Comparison of ENCODE assay signal across 8 mouse cellular contexts in genomic region chr5:88884101-88884500, GRCm38 (mm10). TPM values are rescaled to one million over a fixed set of nuclear protein-coding genes. Genes with fewer than 3 reads are reported as not detected.
DNase-seq lines count a peak whose midpoint lies in the region; ATAC-seq and TF ChIP-seq lines count a peak whose summit lies in the region.

No protein-coding gene starts in this region.

- TF ChIP-seq CTCF in intestine, postnatal 0 days (IDR thresholded peaks at IDR 0.05; ENCODE audit: low read depth): peak; percentile 80
- TF ChIP-seq CTCF in ES-Bruce4 (IDR thresholded peaks at IDR 0.05; ENCODE audit: low read depth, low read length): peak; percentile 24
- TF ChIP-seq CTCF in liver, postnatal 0 days (IDR thresholded peaks at IDR 0.05; ENCODE audit: low read depth): peak; percentile 68
- peak; percentile 19; the same call in 1 of the 2 replicates for TF ChIP-seq CTCF in small intestine, adult 2 months (IDR thresholded peaks at IDR 0.05; ENCODE audit: extremely low read depth, insufficient read length, insufficient replicate concordance, low read depth, low read length)

- no peak overlapping the region for H3K27ac ChIP-seq in intestine, postnatal 0 days (ENCODE audit: low read depth, low read length)
- H3K27ac ChIP-seq in intestine, embryonic 16.5 days (ENCODE audit: low read length): no peak overlapping the region
- H3K27ac ChIP-seq in ES-Bruce4 (ENCODE audit: insufficient read depth, low read length): no peak overlapping the region
- H3K27ac ChIP-seq in liver, postnatal 0 days (ENCODE audit: low read depth): no peak overlapping the region
- H3K27ac ChIP-seq in small intestine, adult 2 months (ENCODE audit: insufficient read depth, low read depth, low read length): no peak overlapping the region

- no peak for TF ChIP-seq EP300 in ES-Bruce4 (IDR thresholded peaks at IDR 0.05; ENCODE audit: insufficient read depth, low read depth, low read length)
- no peak for TF ChIP-seq EP300 in liver, postnatal 0 days (IDR thresholded peaks at IDR 0.05; ENCODE audit: low read depth)

- no peak for TF ChIP-seq POLR2A in ES-Bruce4 (IDR thresholded peaks at IDR 0.05; ENCODE audit: insufficient read depth, low read length)
- no peak for TF ChIP-seq POLR2A in small intestine, adult 2 months (IDR thresholded peaks at IDR 0.05; ENCODE audit: low read depth, low read length)

- no peaks in the 10 kb centered on the region for H3K27me3 ChIP-seq in intestine, postnatal 0 days (replicated peaks; ENCODE audit: control insufficient read depth, insufficient read depth, low read length)
- H3K27me3 ChIP-seq in intestine, embryonic 16.5 days (replicated peaks; ENCODE audit: control insufficient read depth, insufficient read depth, low read length): no peaks in the 10 kb centered on the region
- peaks cover 13% of the 10 kb centered on the region for H3K27me3 ChIP-seq in ES-Bruce4 (ENCODE audit: control insufficient read depth, insufficient read depth, low read length, poor library complexity, severe bottlenecking)
- H3K27me3 ChIP-seq in liver, postnatal 0 days (ENCODE audit: insufficient read depth, low read length): peaks cover 19% of the 10 kb centered on the region
- no peaks in the 10 kb centered on the region for H3K27me3 ChIP-seq in small intestine, adult 2 months (ENCODE audit: control insufficient read depth, insufficient read depth, low read length)

- H3K36me3 ChIP-seq in intestine, postnatal 0 days (ENCODE audit: control insufficient read depth, insufficient read depth): no peaks in the 10 kb centered on the region
- no peaks in the 10 kb centered on the region for H3K36me3 ChIP-seq in intestine, embryonic 16.5 days (ENCODE audit: control insufficient read depth, insufficient read depth, low read length)
- no peaks in the 10 kb centered on the region for H3K36me3 ChIP-seq in ES-Bruce4 (ENCODE audit: control insufficient read depth, insufficient read depth, low read length, poor library complexity, severe bottlenecking)
- no peaks in the 10 kb centered on the region for H3K36me3 ChIP-seq in liver, postnatal 0 days (replicated peaks; ENCODE audit: insufficient read depth, low read length)
- no peaks in the 10 kb centered on the region for H3K36me3 ChIP-seq in small intestine, adult 2 months (ENCODE audit: control insufficient read depth, insufficient read depth, low read length)

- H3K9ac ChIP-seq in intestine, postnatal 0 days (ENCODE audit: low read depth, low read length): no peak overlapping the region
- no peak overlapping the region for H3K9ac ChIP-seq in intestine, embryonic 16.5 days (ENCODE audit: low read depth, low read length)
- H3K9ac ChIP-seq in ES-Bruce4 (ENCODE audit: low read depth, poor library complexity, severe bottlenecking): no peak overlapping the region
- no peak overlapping the region for H3K9ac ChIP-seq in liver, postnatal 0 days (replicated peaks)

- ATAC-seq in intestine, postnatal 0 days: no peak
- no peak for ATAC-seq in intestine, embryonic 16.5 days
- ATAC-seq in cerebellum, adult (ENCODE audit: insufficient number of reproducible peaks, low FRiP score, low TSS enrichment): 0 out of 2 replicates have a peak, but pooled peaks have one; percentile 42
- ATAC-seq in granulocyte monocyte progenitor cell, adult 5-6 weeks (replicated peaks; ENCODE audit: poor library complexity, severe bottlenecking): peak; percentile 24; the same call in 1 of the 2 replicates
- ATAC-seq in liver, postnatal 0 days: no peak

- 15% methylated on average over 3 of the region's 3 CpGs for WGBS in intestine, postnatal 0 days
- WGBS in intestine, embryonic 16.5 days: 20% methylated on average over 3 of the region's 3 CpGs
- 15% methylated on average over 3 of the region's 3 CpGs for WGBS in liver, postnatal 0 days (ENCODE audit: insufficient replicate concordance)
- 17% methylated on average over 3 of the region's 3 CpGs for WGBS in small intestine, adult 2 months

- DNase-seq in liver, postnatal 0 days: peak; percentile 41
- DNase-seq in ovary, adult 18-20 months (ENCODE audit: low spot score): no peak

- H3K4me3 ChIP-seq in intestine, postnatal 0 days (ENCODE audit: low read depth, low read length): no peak overlapping the region
- H3K4me3 ChIP-seq in intestine, embryonic 16.5 days (ENCODE audit: low read length): no peak overlapping the region
- H3K4me3 ChIP-seq in ES-Bruce4 (ENCODE audit: low read depth, low read length): no peak overlapping the region
- H3K4me3 ChIP-seq in liver, postnatal 0 days (ENCODE audit: low read depth, low read length): no peak overlapping the region
- H3K4me3 ChIP-seq in small intestine, adult 2 months (ENCODE audit: low read depth, low read length): no peak overlapping the region

- no peak overlapping the region for H3K4me2 ChIP-seq in intestine, postnatal 0 days (replicated peaks; ENCODE audit: low read depth)
- no peak overlapping the region for H3K4me2 ChIP-seq in intestine, embryonic 16.5 days (ENCODE audit: low read depth, low read length)
- no peak overlapping the region for H3K4me2 ChIP-seq in liver, postnatal 0 days (ENCODE audit: low read depth, low read length)

- no peaks in the 10 kb centered on the region for H3K4me1 ChIP-seq in intestine, postnatal 0 days (replicated peaks; ENCODE audit: control insufficient read depth, insufficient read depth, low read length)
- no peaks in the 10 kb centered on the region for H3K4me1 ChIP-seq in intestine, embryonic 16.5 days (ENCODE audit: control insufficient read depth, insufficient read depth, low read length)
- H3K4me1 ChIP-seq in ES-Bruce4 (ENCODE audit: control insufficient read depth, insufficient read depth, low read length): no peaks in the 10 kb centered on the region
- 0 out of 2 replicates have a peak, but pooled peaks cover 2% of the 10 kb centered on the region for H3K4me1 ChIP-seq in liver, postnatal 0 days (ENCODE audit: insufficient read depth)
- no peaks in the 10 kb centered on the region; the same call in 1 of the 2 replicates for H3K4me1 ChIP-seq in small intestine, adult 2 months (ENCODE audit: control insufficient read depth, insufficient read depth, insufficient read length, low read length)

- no peaks in the 10 kb centered on the region for H3K9me3 ChIP-seq in intestine, postnatal 0 days (ENCODE audit: control insufficient read depth)
- H3K9me3 ChIP-seq in intestine, embryonic 16.5 days (ENCODE audit: control insufficient read depth, low read length): no peaks in the 10 kb centered on the region
- H3K9me3 ChIP-seq in ES-Bruce4 (replicated peaks; ENCODE audit: control insufficient read depth, insufficient read depth, low read length, poor library complexity, severe bottlenecking): no peaks in the 10 kb centered on the region
- H3K9me3 ChIP-seq in liver, postnatal 0 days (ENCODE audit: low read length): no peaks in the 10 kb centered on the region

RNA-seq across cellular contexts. Expression of gene Slc4a4, which starts 2.5 kb away (rescaled TPM):
- 4.6 and 5.4 TPM in 2 replicates for polyA plus RNA-seq in intestine, postnatal 0 days (2015; fragmentation: Nextera tagmentation; extraction: Ambion mirVana)
- polyA plus RNA-seq in intestine, embryonic 16.5 days (2015; fragmentation: Nextera tagmentation; extraction: Ambion mirVana): 2.4 and 2.6 TPM in 2 replicates
- 8.3 and 8.5 TPM in 2 replicates for polyA plus RNA-seq in ES-Bruce4 (2011; ENCODE audit: insufficient read depth, insufficient read length, low read depth, missing spikeins)
- not detected in 2 replicates for total RNA-seq in granulocyte monocyte progenitor cell, adult 5-6 weeks (2014; fragmentation: Nextera tagmentation)
- total RNA-seq in granulocyte monocyte progenitor cell, adult 5-6 weeks (2017): not detected in 2 replicates
- 3.3 and 4.1 TPM in 2 replicates for polyA plus RNA-seq in liver, postnatal 0 days (2015; fragmentation: Nextera tagmentation; extraction: Ambion mirVana)
- polyA plus RNA-seq in small intestine, adult 2 months (2012; rRNA removed): 11.0 and 15.3 TPM in 2 replicates

Comparison
In these comparisons a context has a peak if more than half of its experiments do, and no peak if none do; other contexts are left out.
1. ATAC-seq: peak in cerebellum, adult (single experiment) and granulocyte monocyte progenitor cell, adult 5-6 weeks (single experiment); none in intestine, postnatal 0 days (single experiment), intestine, embryonic 16.5 days (single experiment) and liver, postnatal 0 days (single experiment).
2. CTCF ChIP-seq: peak in every context shown above with its lines; median percentile 80 in intestine, postnatal 0 days; 68 in liver, postnatal 0 days; 24 in ES-Bruce4; 19 in small intestine, adult 2 months.